Mouse (Mus musculus) urinary bladder, adult 18-20 months (tissue): ENCODE data around the gene Slc22a7.

ENCODE experiments used
- DNase-seq, 2 experiments: peaks; one replicate each; pipeline ENCODE4 v3.0.0; 2022; ENCODE audit warnings: low spot score in 2 of 2, mixed read lengths in 2 of 2

Gene Slc22a7

DNA sequence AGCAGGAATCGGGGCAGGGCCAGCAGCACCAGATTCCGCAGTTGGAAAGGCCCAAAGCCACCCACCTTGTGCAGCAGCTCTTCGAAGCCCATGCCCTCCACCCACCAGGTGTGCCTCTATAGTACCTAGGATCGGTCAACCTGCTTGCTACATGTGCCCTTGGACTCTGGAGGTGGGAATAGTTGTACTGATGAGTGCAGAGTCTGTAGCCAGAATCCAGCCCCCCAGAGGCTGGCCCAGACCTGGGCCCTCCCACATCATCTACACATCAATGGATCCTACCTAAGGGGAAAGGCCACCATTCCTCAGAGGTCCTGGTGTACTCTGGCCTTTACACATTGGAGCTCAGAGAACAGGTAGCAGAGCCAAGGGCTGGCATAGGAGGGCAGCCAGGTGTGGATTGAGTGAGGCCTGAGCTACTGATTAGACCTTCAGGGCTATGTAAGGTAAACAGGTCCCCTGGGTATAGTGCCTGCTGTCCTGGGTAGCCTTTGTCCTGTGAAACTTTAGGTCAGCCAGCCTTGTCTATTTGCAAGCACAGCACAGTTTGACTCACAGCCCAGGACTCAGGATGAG, at the start of gene Slc22a7:
Slc22a7 (minus strand) TSS at position 160 of the 576 bp plus-strand sequence.
- no peak for DNase-seq

DNA sequence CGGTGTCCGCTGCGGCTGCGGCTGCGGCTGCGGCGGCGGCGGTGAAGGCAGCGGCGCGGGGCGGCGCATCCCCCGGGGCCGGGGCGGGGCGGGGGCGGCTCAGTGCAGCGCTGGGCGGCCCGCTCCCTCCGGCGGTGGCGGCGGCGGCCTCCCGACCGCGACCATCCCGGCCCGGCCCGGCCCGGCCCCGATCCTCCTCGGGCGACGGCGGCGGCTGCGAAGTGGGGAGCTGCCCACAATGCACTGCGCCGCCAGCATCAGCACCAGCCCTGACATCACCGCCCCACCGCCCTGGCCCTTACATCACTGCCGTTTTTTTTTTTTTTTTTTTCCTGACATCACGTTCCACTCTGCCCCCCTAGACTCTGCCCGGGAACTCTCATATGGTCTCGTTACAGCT, 49.2 kb upstream of the Slc22a7 start, which contains the start of gene Ttbk1:
Ttbk1 (minus strand) TSS at position 245 of the 400 bp plus-strand sequence.
- DNase-seq, result no peak

DNA sequence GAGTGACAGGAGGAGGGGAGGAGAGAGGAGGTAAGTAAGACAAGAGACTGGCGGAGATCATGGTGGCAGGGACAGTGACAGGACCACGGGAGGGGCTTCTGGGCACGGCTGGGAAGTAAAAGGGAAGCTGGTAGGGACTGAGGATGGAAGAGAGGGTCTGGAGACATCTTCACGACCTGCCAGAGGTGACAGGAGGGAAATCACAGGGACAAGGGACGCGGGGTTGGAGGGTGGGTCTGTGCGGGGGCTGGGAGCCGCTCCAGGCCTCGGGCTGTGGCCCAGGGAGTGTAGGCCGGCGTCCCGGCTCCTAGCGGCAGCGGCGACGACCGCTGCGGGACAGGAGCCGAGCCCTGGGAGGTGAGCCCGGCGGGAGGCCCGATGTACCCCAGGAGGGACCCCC, 48.7 kb upstream of the Slc22a7 start:
- no peak for DNase-seq

DNA sequence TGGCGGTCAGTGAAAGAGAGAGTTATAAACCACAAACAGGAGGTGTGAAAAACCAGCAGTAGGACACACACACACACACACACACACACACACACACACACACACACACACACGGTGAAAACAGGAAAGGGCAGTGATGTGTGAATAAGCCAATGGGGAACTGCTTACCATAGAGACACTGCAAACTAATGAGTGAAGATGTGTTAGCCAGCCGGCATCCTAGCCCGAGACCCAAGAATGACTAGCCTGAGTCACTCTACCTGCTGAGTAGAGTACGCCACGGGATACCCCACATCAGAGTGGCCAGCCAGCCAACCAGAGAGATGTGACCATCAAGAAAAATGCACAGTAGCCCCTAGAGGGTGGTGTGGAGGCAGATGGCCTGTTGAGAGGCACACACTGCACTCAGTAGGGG, 46.2 kb upstream of the Slc22a7 start:
- no peak for DNase-seq

DNA sequence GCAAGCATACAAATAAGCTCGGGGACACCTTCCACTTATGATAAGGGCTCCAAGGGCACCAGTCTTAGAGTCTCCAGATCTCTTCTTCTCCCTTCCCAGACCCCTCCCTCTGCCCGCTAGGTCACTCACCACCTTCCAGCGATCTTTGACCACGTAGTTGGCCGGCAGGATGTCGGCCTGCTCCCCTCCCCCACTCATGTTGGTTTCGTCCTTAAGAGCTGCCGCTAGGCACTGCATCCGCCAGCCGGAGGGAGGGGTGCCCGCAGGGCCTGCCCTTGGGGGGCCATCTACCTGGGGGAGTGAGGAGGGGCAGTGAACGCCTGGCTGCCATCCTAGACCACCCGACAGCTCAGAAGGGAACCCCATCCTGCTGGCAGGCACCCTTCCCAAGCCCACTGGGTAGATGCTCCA, 45.8 kb upstream of the Slc22a7 start:
- DNase-seq, result no peak

DNA sequence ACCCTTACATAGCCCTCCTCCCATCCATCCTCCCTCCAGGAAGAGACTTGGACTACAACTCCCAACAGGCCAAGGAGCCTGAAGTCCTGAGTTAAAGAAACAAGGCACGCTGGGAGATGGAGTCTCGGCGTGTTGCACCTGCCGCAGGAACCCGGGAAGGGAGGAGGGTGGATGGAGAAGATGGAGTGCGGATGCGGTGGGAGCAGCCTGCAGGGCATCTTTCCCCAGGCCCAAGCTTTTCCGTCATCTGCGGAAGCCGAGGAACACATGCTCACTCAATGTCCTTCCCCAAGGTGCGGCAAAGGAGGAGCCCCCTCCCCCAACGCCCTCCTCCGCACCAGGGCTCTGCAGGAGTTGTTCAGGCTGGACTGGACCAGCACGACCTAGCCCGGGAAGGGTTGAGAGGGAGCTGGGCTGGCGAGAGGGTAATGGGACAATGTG, 45.3 kb upstream of the Slc22a7 start:
- DNase-seq, result peak; percentile 16 to 25

DNA sequence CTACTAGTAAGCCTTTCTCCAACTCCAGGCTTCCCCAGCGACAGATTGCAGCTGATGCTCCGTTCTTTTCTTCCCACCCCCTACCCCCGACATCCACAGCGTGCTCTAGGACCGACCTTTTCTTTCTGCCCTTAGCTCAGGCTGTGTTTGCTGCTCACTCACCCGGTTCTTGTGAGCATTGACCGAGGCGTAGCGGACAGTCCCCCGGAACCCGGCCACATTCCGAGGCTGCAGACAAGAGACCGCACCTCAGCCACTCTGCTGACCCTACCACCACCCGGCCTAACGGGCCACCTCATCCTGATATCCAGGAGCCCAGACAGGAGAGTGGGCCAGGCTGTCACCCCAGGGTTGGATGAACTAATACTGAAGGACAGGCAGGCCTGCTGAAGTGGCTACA, 39.0 kb upstream of the Slc22a7 start:
- DNase-seq, result no peak

DNA sequence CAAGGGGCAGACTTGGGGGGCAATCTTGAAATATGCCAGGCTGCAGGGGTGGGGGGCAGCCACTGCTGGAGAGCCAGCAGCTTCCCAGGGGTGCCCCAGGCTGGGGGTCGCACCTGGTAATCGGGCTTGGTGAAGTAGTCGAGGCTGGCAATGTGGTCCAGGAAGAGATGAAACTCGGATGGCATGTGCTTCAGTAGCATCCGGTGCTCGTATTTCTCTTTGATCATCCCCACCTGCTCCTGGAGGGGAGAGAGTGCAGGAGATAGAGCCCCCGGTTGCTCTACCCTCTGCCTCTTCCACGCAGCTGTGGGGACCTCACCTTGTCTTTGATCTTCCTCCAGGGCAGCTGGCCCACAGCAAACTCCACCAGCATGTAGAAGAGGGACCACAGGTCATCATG, 38.3 kb upstream of the Slc22a7 start:
- no peak for DNase-seq

DNA sequence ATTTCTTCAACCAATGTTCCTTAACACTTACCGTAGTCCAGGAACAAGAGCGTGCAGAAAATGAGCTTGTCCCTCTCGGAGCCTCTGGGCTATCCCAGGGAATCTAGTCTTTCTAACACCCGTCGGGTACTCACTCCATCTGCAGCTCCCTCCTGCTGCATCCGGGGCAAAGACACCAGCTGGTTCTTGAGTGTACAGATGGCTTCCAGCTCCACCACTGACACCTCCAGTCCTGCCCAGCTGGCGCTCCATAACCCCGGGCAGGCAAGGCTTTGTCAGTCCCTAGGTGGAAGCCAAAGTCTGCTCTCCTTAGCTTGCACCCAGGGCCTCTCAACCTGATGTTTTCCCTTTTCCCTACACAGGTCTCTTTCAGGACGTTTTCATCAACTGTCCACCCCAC, 29.6 kb upstream of the Slc22a7 start:
- no peak for DNase-seq

DNA sequence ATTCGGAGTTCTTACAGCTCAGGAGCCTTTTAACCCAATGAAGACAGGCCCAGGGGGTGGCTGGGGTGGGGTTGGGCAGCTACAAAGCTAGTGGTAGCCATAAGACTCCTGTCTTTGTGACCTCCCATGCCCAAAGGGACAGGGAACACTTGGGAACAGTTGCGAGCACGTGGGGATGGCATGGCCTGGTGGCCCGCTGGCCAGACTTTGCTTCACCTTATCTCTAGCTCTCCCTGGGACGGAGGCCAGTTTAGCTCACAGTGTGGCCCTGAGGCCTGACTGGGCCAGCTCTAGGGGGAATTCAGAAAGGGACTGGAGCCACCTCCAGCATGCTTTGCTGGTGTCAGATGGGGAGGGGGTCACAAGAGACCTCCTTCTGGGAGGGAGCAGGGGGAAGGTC, 24.0 kb upstream of the Slc22a7 start:
- no peak for DNase-seq

DNA sequence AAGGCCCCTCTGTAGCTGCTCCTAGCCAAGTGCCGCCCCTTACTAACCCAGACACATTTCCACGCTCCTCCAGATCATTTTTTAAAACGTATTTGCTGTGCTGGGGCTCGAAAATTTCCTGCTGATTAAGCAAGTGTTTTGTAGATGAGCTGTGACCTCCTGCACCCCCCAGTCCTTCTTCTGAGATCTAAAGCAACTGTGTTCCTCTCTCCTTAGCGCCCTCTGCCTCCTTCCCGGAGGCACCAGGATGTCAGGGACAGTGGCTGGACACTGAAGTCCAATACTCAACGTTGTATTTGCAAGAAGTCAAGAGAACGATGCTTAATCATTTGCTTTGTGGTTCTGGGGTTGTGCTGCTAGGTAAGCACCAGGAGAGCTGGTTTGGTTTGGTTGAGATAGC, 23.1 kb upstream of the Slc22a7 start:
- no peak for DNase-seq

DNA sequence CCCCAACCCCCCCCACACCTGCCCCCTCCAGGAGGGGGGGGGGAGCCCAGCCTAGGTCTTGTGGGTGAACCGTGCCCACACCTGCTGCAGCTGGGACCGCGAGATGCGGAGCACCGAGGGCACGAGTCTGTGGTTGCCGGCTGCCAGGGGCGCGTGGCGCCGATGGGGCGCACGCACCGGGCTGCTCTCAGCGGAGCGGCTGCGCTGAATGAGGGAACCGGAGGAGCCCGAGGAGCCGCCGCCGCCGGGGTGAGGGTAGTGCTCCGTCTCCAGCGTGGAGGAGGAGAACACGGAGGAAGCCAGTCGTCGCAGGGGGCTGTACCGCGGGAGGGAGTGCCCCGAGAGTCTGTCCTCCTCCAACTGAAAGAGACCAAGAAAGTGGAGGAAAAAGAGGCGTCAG, 22.4 kb upstream of the Slc22a7 start:
- no peak for DNase-seq

DNA sequence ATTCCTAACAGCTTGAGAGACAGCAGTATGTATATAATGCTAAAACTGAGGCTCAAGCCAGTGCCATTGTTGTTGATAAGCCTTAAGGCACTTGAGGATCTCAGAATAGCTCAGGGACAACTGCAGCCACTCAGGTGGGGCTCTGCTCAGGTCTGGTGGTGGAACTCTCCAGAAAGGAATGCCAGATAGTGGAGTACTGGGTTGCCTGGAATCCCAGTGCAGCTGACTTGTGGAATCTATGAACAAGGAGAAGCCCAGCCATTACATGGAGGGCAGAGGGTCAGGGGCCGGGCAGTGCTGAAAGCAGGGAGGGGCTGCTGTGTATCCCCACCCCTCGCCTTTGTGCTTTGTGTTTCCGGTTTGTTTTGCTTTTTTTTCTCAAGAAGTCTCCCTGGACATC, 20.2 kb upstream of the Slc22a7 start:
- DNase-seq, result no peak

DNA sequence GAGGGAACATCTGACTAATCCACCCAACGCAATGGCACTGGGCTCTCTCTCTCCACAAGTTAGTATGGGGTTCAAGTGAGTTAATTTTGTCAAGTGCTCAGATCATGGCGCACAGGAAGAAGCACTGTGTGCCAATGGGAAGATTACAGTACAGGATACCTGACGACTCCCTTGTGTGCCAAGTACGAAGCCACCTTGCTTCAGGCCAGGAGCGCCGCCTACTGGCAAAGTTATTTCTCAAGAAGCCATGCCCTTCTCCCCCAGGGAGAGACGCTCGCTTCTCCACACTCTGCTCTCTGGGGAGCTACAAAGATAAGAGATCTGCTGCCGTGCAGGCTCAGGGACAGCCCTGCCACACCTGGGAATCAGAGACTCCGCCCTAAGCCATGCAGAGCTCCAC, 19.5 kb upstream of the Slc22a7 start:
- peak in 1 of 2 experiments; percentile 49 for DNase-seq

DNA sequence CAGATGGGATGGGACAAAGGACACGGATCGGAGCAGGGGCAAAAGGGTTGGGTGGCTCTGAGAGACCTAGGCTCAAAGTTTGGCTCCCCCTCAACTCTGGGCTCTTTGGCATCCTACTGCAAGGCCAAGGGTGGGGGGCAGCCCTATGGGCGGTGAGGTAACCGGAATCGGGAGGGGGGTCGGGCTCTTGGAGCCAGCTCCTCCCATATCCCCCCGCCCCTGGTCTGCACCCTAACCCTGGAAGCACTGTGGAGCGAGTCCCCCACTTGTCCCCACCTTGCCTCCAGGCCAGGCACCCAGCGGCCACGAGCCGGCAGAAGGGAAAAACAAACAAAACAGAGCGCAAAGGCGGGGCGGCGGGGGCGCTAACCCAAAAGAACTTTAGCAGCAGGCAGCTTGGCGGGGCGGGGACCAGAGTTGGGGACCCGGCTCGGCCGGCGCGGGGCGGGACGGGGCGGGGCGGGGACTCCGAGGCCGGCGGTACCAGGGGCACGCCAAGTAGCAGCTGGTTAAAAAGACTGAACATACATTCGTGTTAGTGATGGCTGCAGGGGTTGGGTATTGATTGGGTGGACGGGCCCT, 16.9 kb upstream of the Slc22a7 start:
- DNase-seq, result peak; percentile 35 to 43

DNA sequence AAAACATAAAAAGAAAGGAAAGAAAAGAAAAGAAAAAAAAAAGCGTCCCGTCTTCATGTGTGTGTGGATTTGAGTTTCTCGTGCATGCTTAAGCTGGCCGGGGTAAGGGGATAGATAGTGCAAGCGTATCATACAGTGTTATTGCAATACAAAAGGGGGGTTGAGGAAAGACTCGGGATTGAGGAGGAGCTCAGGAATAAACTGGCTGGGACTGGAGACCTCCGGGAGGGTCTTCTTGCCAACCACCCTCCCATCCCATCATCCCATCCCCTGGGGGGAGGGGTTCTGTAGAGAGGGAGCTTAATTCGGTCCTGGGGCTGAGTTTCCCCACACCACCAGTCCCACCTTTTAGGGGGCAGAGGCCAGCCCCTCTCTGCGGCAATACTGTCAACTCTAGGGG, 16.3 kb upstream of the Slc22a7 start:
- no peak for DNase-seq

DNA sequence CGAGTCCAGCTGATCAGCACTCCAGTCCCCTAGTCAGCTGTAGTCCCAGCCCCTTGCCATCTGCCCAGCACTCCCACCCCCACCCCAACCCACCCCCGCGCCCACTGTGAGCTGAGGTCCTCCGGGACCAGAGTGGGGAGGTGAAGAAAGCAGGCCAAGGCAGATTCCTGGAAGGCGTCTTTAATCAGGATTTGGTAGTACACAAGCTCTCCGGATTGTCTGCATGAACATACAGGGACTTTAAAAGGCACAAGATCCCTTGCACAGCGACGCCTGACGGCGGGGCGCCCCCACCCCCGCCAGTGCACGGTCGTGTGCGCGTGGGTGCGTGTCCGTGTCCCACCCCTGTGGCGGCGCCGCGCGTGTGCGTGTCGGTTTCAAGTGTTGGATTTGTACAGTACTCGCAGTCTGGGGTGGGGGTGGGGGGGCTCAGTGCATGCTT, 15.7 kb upstream of the Slc22a7 start:
- no peak for DNase-seq

DNA sequence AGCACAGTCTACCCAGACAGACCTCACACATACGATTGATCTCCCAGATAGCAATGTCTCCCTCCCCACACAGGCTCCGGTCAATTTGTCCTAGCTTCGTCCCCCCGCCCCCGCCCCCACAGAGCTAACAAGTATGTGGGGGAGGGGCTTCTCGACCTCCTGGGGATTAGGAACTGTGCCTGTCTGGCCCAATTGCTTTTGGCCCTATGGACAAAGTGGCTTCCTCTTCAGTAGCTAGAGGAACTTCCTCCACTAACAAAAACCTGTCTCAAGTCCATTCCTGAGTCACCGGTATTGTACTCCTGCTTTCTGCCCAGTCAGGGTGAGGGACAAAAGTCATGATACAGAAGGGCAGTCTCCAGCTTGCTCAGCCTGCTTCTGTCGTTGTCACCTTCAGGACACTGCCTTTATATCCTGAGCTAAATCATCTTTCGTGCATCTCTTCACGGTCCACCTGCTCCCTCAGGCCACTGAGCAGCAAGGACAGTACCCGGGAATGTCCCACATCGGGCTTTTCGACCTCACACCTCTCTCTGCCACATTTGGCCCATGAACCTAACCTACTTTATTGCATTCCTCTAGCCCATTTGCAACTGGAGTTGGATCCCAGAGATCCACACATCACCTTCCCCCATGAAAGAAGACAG, 15.2 kb upstream of the Slc22a7 start:
- DNase-seq, result no peak

DNA sequence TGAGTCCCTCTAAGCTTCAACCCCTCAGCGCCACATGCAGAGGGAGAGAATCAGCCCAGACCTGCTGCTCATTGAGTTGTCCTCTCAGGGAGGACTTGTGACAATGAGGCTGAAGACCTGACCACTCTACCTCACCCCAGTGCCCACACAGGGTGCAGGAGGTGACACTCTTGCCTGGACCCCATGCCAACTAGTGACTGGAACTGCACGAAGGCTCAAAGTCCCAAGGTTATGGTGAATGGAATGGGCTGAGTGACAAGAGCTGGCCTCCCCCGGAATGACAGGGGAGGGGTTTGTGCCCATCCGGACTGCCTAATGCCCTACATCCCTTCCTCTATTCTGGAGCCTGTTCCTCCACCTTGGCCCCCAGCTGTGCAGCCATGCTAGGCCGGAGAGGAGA, 14.4 kb upstream of the Slc22a7 start:
- DNase-seq, result no peak

DNA sequence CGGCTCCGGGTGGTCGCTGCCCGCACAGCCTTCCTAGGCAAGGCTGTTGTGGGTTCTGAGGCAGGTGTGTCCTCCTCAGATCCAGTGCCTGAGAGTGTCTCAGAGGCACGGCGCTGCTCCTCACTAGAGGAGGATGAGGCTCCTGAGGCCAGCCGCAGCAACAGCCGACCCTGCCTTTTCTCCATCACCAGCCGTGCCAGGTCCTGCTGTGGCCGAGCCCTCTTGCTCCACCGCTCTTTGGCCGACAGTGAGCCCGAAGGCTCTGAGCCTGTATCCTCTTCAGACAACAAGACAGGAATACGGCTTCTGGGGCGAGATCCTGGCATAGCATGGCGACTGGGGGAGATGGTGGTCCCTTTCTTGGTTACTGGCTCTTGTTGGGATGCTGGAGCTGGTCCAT, 8.0 kb upstream of the Slc22a7 start:
- DNase-seq, result no peak

DNA sequence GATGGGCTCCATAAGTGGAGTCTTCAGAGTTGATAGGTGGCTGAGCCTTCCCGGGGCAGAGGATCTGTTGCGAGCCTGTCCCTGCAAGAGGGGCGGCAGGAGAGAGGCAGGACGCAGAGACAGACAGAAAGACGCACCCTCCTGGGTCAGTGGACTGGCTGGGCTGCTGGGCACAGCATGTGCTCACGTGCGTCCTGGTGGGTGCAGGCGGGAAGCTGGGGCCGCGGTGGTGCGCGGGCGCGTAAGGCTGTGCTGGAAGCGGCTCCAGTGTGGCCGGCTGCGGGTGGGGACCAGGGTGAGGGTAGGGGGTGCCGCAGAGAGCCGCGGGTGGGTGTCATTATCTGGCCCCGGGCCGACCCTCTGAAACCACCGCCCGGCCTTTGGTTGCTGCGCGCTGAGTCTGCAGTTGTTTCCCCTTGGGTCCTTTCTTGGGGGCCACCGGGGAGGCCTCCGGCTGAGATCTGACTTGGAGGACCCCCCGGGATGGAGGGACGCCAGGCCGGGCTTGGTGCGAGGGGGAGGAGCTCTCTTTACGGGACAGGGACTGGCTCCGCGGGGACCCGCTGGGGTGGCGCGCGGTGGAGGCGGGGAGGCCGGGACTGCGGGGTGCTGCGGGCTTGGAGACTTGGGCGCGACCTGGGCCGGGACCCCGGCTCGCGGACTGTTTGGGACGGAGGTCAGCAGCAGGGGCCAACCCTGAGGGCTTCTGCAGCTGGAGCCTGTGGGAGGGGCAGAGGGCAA, 6.8 kb upstream of the Slc22a7 start:
- no peak for DNase-seq

DNA sequence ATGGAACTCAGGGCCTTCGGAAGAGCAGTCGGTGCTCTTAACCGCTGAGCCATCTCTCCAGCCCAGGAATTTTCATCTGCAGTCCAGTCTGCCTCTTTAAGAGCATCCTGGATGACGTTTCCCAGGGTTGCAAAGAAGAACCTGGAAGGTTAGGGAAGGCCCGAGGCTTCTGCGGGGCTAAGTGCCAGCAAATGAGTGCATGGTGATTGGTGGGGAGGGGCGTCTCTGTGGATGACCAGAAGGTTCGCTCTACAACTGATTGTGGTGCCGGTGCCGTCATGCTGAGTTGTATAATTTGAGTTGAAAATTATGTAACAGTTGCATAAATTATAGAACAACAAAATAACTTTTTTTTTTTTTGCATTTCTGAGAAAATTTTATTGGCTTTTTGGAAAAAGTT, 919 bp upstream of the Slc22a7 start:
- DNase-seq, result no peak
